Mouse (Mus musculus) splenic B cell, adult 2 months (primary cell): Measurements from ENCODE around the gene Ier2.
A peak's percentile ranks its signal among the peaks of the same experiment; 100 is the strongest.
"Not testable (repeated sequence)": the region's sequence is repeated elsewhere in the genome, so short reads cannot be mapped to it uniquely, and the experiment has no call there.

Source experiments
- DNase-seq: peaks from one replicate; pipeline ENCODE4 v3.0.0-alpha.2; 2011; ENCODE audit warnings: low read depth, low spot score
- H3K27me3 ChIP-seq: 2 replicates; pipeline ENCODE4 v1.6.1; 2012; ENCODE audit warnings: mild to moderate bottlenecking, low read length, moderate library complexity, mixed read lengths; ENCODE audit not compliant: control insufficient read depth, poor library complexity, insufficient read depth, severe bottlenecking
- H3K36me3 ChIP-seq: 2 replicates; pipeline ENCODE4 v1.6.1; 2012; ENCODE audit warnings: mild to moderate bottlenecking, low read length, moderate library complexity, mixed read lengths; ENCODE audit not compliant: control insufficient read depth, poor library complexity, insufficient read depth, severe bottlenecking

Gene Ier2

GRCm38 (mm10) chr8:84686191-84687002 is 23.7 kb upstream of the Ier2 start, which contains the start of gene Trmt1:
Gene Trmt1 (plus strand): TSS chr8:84686307.
- peak; percentile 21 for DNase-seq
- H3K36me3 ChIP-seq = peaks cover 2% of the 10 kb centered on the region; the same call in 1 of the 2 replicates
- no peaks in the 10 kb centered on the region for H3K27me3 ChIP-seq

- no peaks in the 10 kb centered on the region for H3K36me3 ChIP-seq
- no peaks in the 10 kb centered on the region for H3K27me3 ChIP-seq
- no peak for DNase-seq
These were observed 21.9 kb upstream of the Ier2 start for GRCm38 (mm10) chr8:84684537-84684936.

GRCm38 (mm10) chr8:84682257-84682656 is 19.6 kb upstream of the Ier2 start:
- Histone ChIP-seq H3K27me3 (no peaks in the 10 kb centered on the region), H3K36me3 (no peaks in the 10 kb centered on the region)
- no peak for DNase-seq

- H3K36me3 ChIP-seq = no peaks in the 10 kb centered on the region
- no peak for DNase-seq
- H3K27me3 ChIP-seq = no peaks in the 10 kb centered on the region
These were observed 18.8 kb upstream of the Ier2 start for GRCm38 (mm10) chr8:84681476-84681875.

- Histone ChIP-seq H3K36me3 (peaks cover 4% of the 10 kb centered on the region; the same call in 1 of the 2 replicates), H3K27me3 (no peaks in the 10 kb centered on the region)
- no peak for DNase-seq
These were observed 14.7 kb upstream of the Ier2 start for GRCm38 (mm10) chr8:84677305-84677704.

- not testable (repeated sequence) for DNase-seq, H3K27me3 ChIP-seq, H3K36me3 ChIP-seq
These were observed 7.8 kb upstream of the Ier2 start for GRCm38 (mm10) chr8:84670295-84671006.

- Histone ChIP-seq H3K36me3 (no peaks in the 10 kb centered on the region; the same call in 1 of the 2 replicates), H3K27me3 (no peaks in the 10 kb centered on the region)
- no peak for DNase-seq
These were observed 6.3 kb upstream of the Ier2 start for GRCm38 (mm10) chr8:84668731-84669485.

GRCm38 (mm10) chr8:84668081-84668480 is 5.4 kb upstream of the Ier2 start:
- no peaks in the 10 kb centered on the region for H3K27me3 ChIP-seq
- no peak for DNase-seq

GRCm38 (mm10) chr8:84665385-84665893 is 2.8 kb upstream of the Ier2 start:
- no peak for DNase-seq
- H3K27me3 ChIP-seq = no peaks in the 10 kb centered on the region
- H3K36me3 ChIP-seq = no peaks in the 10 kb centered on the region; the same call in none of the 2 replicates

More at GRCm38 (mm10) chr8:84668081-84668480, 5.4 kb upstream of the Ier2 start:
- H3K36me3 ChIP-seq = no peaks in the 10 kb centered on the region; the same call in 1 of the 2 replicates

- DNase-seq = peak; percentile 88
- Histone ChIP-seq H3K27me3 (no peaks in the 10 kb centered on the region), H3K36me3 (no peaks in the 10 kb centered on the region; the same call in none of the 2 replicates)
These were observed 2.1 kb upstream of the Ier2 start for GRCm38 (mm10) chr8:84664566-84665384.

GRCm38 (mm10) chr8:84663483-84664327 is 1.1 kb upstream of the Ier2 start:
- no peaks in the 10 kb centered on the region; the same call in none of the 2 replicates for H3K36me3 ChIP-seq
- H3K27me3 ChIP-seq = no peaks in the 10 kb centered on the region
- DNase-seq = peak; percentile 97

- Histone ChIP-seq H3K27me3 (no peaks in the 10 kb centered on the region), H3K36me3 (no peaks in the 10 kb centered on the region; the same call in none of the 2 replicates)
- no peak for DNase-seq
These were observed 586 bp downstream of the Ier2 start for GRCm38 (mm10) chr8:84661961-84662571.

GRCm38 (mm10) chr8:84661458-84661871 is 1.2 kb downstream of the Ier2 start:
- no peaks in the 10 kb centered on the region; the same call in none of the 2 replicates for H3K36me3 ChIP-seq
- DNase-seq = peak; percentile 92
- no peaks in the 10 kb centered on the region for H3K27me3 ChIP-seq
